Mouse (Mus musculus): ENCODE measurements around the gene Cd3eap. TPM values are rescaled to one million over a fixed set of nuclear protein-coding genes. Genes with fewer than 3 reads are reported as not detected.

Cd3eap gene
- total and polyA plus RNA-seq, 3 experiments: 14.4 to 36.9 (median 22.6) TPM

GRCm38 (mm10) chr7:19394484-19394883 is 35.2 kb upstream of the Cd3eap start:
- dilution Hi-C loops (cut with MboI; ENCODE audit: extremely low pct_ligation_motif_present, extremely low pct_unique_long_range_greater_than_20kb, low sequenced_read_pairs): no loop called here
- peaks cover 62 to 72% of the 10 kb centered on the region in 2 experiments for H3K36me3 ChIP-seq (replicated peaks in 1 of 2; ENCODE audit: control insufficient read depth in 1 of 2, insufficient read depth in 1 of 2, low read length in 1 of 2)
- no peak overlapping the region for H3K9ac ChIP-seq (ENCODE audit: insufficient read depth, low read depth)
- H3K4me2 ChIP-seq (ENCODE audit: insufficient read depth, low read depth, poor library complexity, severe bottlenecking): no peak overlapping the region
- no peak for DNase-seq (ENCODE audit: extremely low read depth)
- H3K9me3 ChIP-seq (replicated peaks; ENCODE audit: low read length): no peaks in the 10 kb centered on the region
- peaks cover 4% of the 10 kb centered on the region for H3K27me3 ChIP-seq (replicated peaks)
- no peak overlapping the region for H3K27ac ChIP-seq (ENCODE audit: insufficient read depth, low read depth)
- H3K4me3 ChIP-seq (replicated peaks in 1 of 3; ENCODE audit: low read depth in 2 of 3, low read length in 2 of 3, poor library complexity in 1 of 3): no peak overlapping the region
- TF ChIP-seq MAX (IDR thresholded peaks at IDR 0.05; ENCODE audit: low read length) (no peak), ZMIZ1 (IDR thresholded peaks at IDR 0.05; ENCODE audit: low read depth, low read length) (no peak), ELF1 (IDR thresholded peaks at IDR 0.05; ENCODE audit: low read depth, low read length) (no peak), USF2 (conservative IDR thresholded peaks at IDR 0.05; ENCODE audit: low read depth, low read length) (no peak), USF1 (IDR thresholded peaks at IDR 0.05; ENCODE audit: low read depth, low read length) (no peak), POLR2A (IDR thresholded peaks at IDR 0.05; ENCODE audit: low read depth, low read length) (no peak), MAZ (IDR thresholded peaks at IDR 0.05; ENCODE audit: low read depth, low read length) (no peak), TCF12 (IDR thresholded peaks at IDR 0.05; ENCODE audit: low read depth, low read length) (no peak), CHD2 (IDR thresholded peaks at IDR 0.05; ENCODE audit: low read length) (no peak), UBTF (IDR thresholded peaks at IDR 0.05; ENCODE audit: low read depth, low read length) (no peak), CHD1 (IDR thresholded peaks at IDR 0.05; ENCODE audit: low read depth, low read length) (no peak), IRF4 (IDR thresholded peaks at IDR 0.05; ENCODE audit: low read depth, low read length) (no peak), RAD21 (IDR thresholded peaks at IDR 0.05; ENCODE audit: low read depth, low read length) (no peak), BHLHE40 (IDR thresholded peaks at IDR 0.05; ENCODE audit: low read depth, low read length) (no peak), MAFK (IDR thresholded peaks at IDR 0.05; ENCODE audit: insufficient replicate concordance, low read length) (no peak), EP300 (IDR thresholded peaks at IDR 0.05; ENCODE audit: low read length) (no peak)
- in situ Hi-C loops (cut with MboI; ENCODE audit: low pct_ligation_motif_present, low pct_unique_long_range_greater_than_20kb, low sequenced_read_pairs): no loop called here
- no peaks in the 10 kb centered on the region for H3K4me1 ChIP-seq (ENCODE audit: control insufficient read depth in 1 of 2, insufficient read depth in 2 of 2)
- H3K79me2 ChIP-seq (replicated peaks; ENCODE audit: control insufficient read depth, extremely low read depth, insufficient read depth, poor library complexity, severe bottlenecking): no peaks in the 10 kb centered on the region

GRCm38 (mm10) chr7:19388699-19389413 is 29.6 kb upstream of the Cd3eap start:
- in situ Hi-C loops (cut with MboI; ENCODE audit: low pct_ligation_motif_present, low pct_unique_long_range_greater_than_20kb, low sequenced_read_pairs): no loop called here
- no peak overlapping the region for H3K4me2 ChIP-seq (ENCODE audit: insufficient read depth, low read depth, poor library complexity, severe bottlenecking)
- no peaks in the 10 kb centered on the region for H3K4me1 ChIP-seq (ENCODE audit: control insufficient read depth in 1 of 2, insufficient read depth in 2 of 2)
- H3K9ac ChIP-seq (ENCODE audit: insufficient read depth, low read depth): no peak overlapping the region
- DNase-seq (ENCODE audit: extremely low read depth): no peak
- peaks cover 4% of the 10 kb centered on the region; the same call in 1 of the 2 replicates for H3K79me2 ChIP-seq (replicated peaks; ENCODE audit: control insufficient read depth, extremely low read depth, insufficient read depth, poor library complexity, severe bottlenecking)
- H3K4me3 ChIP-seq (replicated peaks in 1 of 3; ENCODE audit: low read depth in 2 of 3, low read length in 2 of 3, poor library complexity in 1 of 3): no peak overlapping the region
- peaks cover 92 to 98% of the 10 kb centered on the region in 2 experiments for H3K36me3 ChIP-seq (replicated peaks in 1 of 2; ENCODE audit: control insufficient read depth in 1 of 2, insufficient read depth in 1 of 2, low read length in 1 of 2)
- no peaks in the 10 kb centered on the region for H3K9me3 ChIP-seq (replicated peaks; ENCODE audit: low read length)
- no peak overlapping the region for H3K27ac ChIP-seq (ENCODE audit: insufficient read depth, low read depth)
- dilution Hi-C loops (cut with MboI; ENCODE audit: extremely low pct_ligation_motif_present, extremely low pct_unique_long_range_greater_than_20kb, low sequenced_read_pairs): no loop called here
- no peak for TF ChIP-seq POLR2AphosphoS2 (IDR thresholded peaks at IDR 0.05; ENCODE audit: low read depth, low read length)
- no peak for TF ChIP-seq UBTF (IDR thresholded peaks at IDR 0.05; ENCODE audit: low read depth, low read length)
- no peak for TF ChIP-seq POLR2A (IDR thresholded peaks at IDR 0.05; ENCODE audit: low read depth, low read length)
- TF ChIP-seq E2F4 (IDR thresholded peaks at IDR 0.05; ENCODE audit: insufficient replicate concordance, low read depth, low read length): no peak
- TF ChIP-seq RAD21 (IDR thresholded peaks at IDR 0.05; ENCODE audit: low read depth, low read length): no peak
- TF ChIP-seq ETS1 (conservative IDR thresholded peaks at IDR 0.05; ENCODE audit: low read depth, low read length): no peak
- TF ChIP-seq CHD2 (IDR thresholded peaks at IDR 0.05; ENCODE audit: low read length): no peak
- TF ChIP-seq MAX (IDR thresholded peaks at IDR 0.05; ENCODE audit: low read length): no peak
- TF ChIP-seq KAT2A (IDR thresholded peaks at IDR 0.05; ENCODE audit: insufficient replicate concordance, low read length): no peak
- no peak for TF ChIP-seq JUN (IDR thresholded peaks at IDR 0.05; ENCODE audit: insufficient read depth, low read depth, low read length)
- H3K27me3 ChIP-seq (replicated peaks): no peaks in the 10 kb centered on the region
